Mouse (Mus musculus): ENCODE measurements at regions not wholly inside any gene's neighbourhood (a gene's known extent, or its start where the extent isn't known, plus 50 kb on each side); places are given as distances from the start of the nearest gene placed in this dataset.

GRCm38 (mm10) chr7:83037714-83038113 is 170.6 kb downstream of the Mex3b start:
- TF ChIP-seq CTCF (IDR thresholded peaks at IDR 0.05; ENCODE audit: control insufficient read depth, insufficient read depth, insufficient read length), result no peak
- TF ChIP-seq MAX (IDR thresholded peaks at IDR 0.05), result no peak
- no peak for TF ChIP-seq MYOG (IDR thresholded peaks at IDR 0.05; ENCODE audit: control insufficient read depth, extremely low read depth, insufficient read length)

Data from C2C12 (cell line).